Mouse (Mus musculus) forebrain, embryonic 10.5 days (tissue): Measurements from ENCODE around the gene Pex14. TPM values are rescaled to one million over a fixed set of nuclear protein-coding genes. Genes with fewer than 3 reads are reported as not detected.
A peak's percentile ranks its signal among the peaks of the same experiment; 100 is the strongest.

Source experiments
- DNase-seq: peaks from one replicate; pipeline ENCODE4 v3.0.0-alpha.2; 2017; ENCODE audit warnings: low spot score; ENCODE audit errors: extremely low spot score
- H3K27ac ChIP-seq: fragments of 300-500 bp; sonication (generic); 2 replicates; pipeline ENCODE4 v1.5.1; 2016; ENCODE audit warnings: mild to moderate bottlenecking
- H3K27me3 ChIP-seq: fragments of 300-500 bp; sonication (generic); 2 replicates; pipeline ENCODE4 v1.6.1; 2016; ENCODE audit warnings: mild to moderate bottlenecking; ENCODE audit not compliant: poor library complexity, severe bottlenecking
- H3K36me3 ChIP-seq: fragments of 300-500 bp; sonication (generic); replicated peaks from 2 replicates; pipeline ENCODE4 v1.6.1; 2016; ENCODE audit warnings: mild to moderate bottlenecking, moderate library complexity
- H3K4me1 ChIP-seq: fragments of 300-500 bp; sonication (generic); 2 replicates; pipeline ENCODE4 v1.6.1; 2016
- H3K4me3 ChIP-seq: fragments of 300-500 bp; sonication (generic); 2 replicates; pipeline ENCODE4 v1.5.1; 2016; ENCODE audit warnings: mild to moderate bottlenecking, moderate library complexity
- H3K9me3 ChIP-seq: fragments of 300-500 bp; sonication (generic); 2 replicates; pipeline ENCODE4 v1.6.1; 2016; ENCODE audit warnings: mild to moderate bottlenecking, moderate library complexity
- WGBS: fragments of 180-500 bp; shearing (Covaris S2); methylation state at CpG from one replicate; pipeline ENCODE4 v1.1.7; 2016; 5-methylcytosine and 5-hydroxymethylcytosine counted together
- polyA plus RNA-seq: library from polyadenylated mRNA; unstranded; fragments of >200 nt; fragmentation: Nextera tagmentation; extraction: Ambion mirVana; gene quantifications from 2 replicates; pipeline ENCODE4 v1.2.1, GENCODE M21; 2016

Gene Pex14
- polyA plus RNA-seq, 1 experiment from 2014 or later: 54.4 TPM

- no peaks in the 10 kb centered on the region for H3K9me3 ChIP-seq
- DNase-seq: no peak
- no peak overlapping the region for H3K4me3 ChIP-seq
- H3K27me3 ChIP-seq: no peaks in the 10 kb centered on the region
- H3K4me1 ChIP-seq: peaks cover 45% of the 10 kb centered on the region
- H3K27ac ChIP-seq: no peak overlapping the region
- 89% methylated on average over 5 of the region's 5 CpGs for WGBS
- peaks cover 33% of the 10 kb centered on the region for H3K36me3 ChIP-seq
Observed at GRCm38 (mm10) chr4:148968859-148969258, 130.8 kb downstream of the Pex14 start.

- no peak for DNase-seq
- Histone ChIP-seq H3K9me3 (no peaks in the 10 kb centered on the region), H3K4me3 (no peak overlapping the region), H3K27me3 (no peaks in the 10 kb centered on the region), H3K36me3 (peaks cover 61% of the 10 kb centered on the region), H3K4me1 (peaks cover 17% of the 10 kb centered on the region), H3K27ac (no peak overlapping the region)
- WGBS: 92% methylated on average over 5 of the region's 5 CpGs
Observed at GRCm38 (mm10) chr4:148966132-148966531, 133.5 kb downstream of the Pex14 start.

GRCm38 (mm10) chr4:148964541-148965310 is 134.9 kb downstream of the Pex14 start:
- Histone ChIP-seq H3K27me3 (no peaks in the 10 kb centered on the region), H3K4me3 (no peak overlapping the region), H3K9me3 (no peaks in the 10 kb centered on the region), H3K27ac (no peak overlapping the region), H3K36me3 (peaks cover 66% of the 10 kb centered on the region), H3K4me1 (peaks cover 8% of the 10 kb centered on the region; the same call in 1 of the 2 replicates)
- WGBS: 84% methylated on average over 10 of the region's 10 CpGs
- DNase-seq: no peak

GRCm38 (mm10) chr4:148962096-148962495 is 137.6 kb downstream of the Pex14 start:
- Histone ChIP-seq H3K4me1 (peaks cover 5% of the 10 kb centered on the region; the same call in 1 of the 2 replicates), H3K27ac (no peak overlapping the region), H3K9me3 (no peaks in the 10 kb centered on the region), H3K4me3 (no peak overlapping the region), H3K27me3 (no peaks in the 10 kb centered on the region), H3K36me3 (peaks cover 78% of the 10 kb centered on the region)
- WGBS: 96% methylated on average over 1 of the region's 1 CpGs
- DNase-seq: no peak

- H3K27ac ChIP-seq: no peak overlapping the region
- H3K36me3 ChIP-seq: peaks cover 69% of the 10 kb centered on the region
- no peaks in the 10 kb centered on the region for H3K27me3 ChIP-seq
- no peak overlapping the region for H3K4me3 ChIP-seq
- DNase-seq: no peak
- no peaks in the 10 kb centered on the region for H3K9me3 ChIP-seq
- WGBS: 96% methylated on average over 19 of the region's 19 CpGs
- H3K4me1 ChIP-seq: peaks cover 5% of the 10 kb centered on the region; the same call in 1 of the 2 replicates
Observed at GRCm38 (mm10) chr4:148961081-148961480, 138.6 kb downstream of the Pex14 start.

- Histone ChIP-seq H3K27me3 (peaks cover 11% of the 10 kb centered on the region), H3K4me3 (no peak overlapping the region), H3K36me3 (peaks cover 62% of the 10 kb centered on the region), H3K4me1 (peaks cover 5% of the 10 kb centered on the region; the same call in 1 of the 2 replicates), H3K27ac (no peak overlapping the region; the same call in 1 of the 2 replicates), H3K9me3 (no peaks in the 10 kb centered on the region)
- WGBS: 81% methylated on average over 12 of the region's 12 CpGs
- DNase-seq: no peak
Observed at GRCm38 (mm10) chr4:148960011-148960410, 139.7 kb downstream of the Pex14 start.

GRCm38 (mm10) chr4:148955131-148955813 is 144.4 kb downstream of the Pex14 start:
- DNase-seq: no peak
- whole genome bisulfite sequencing: 87% methylated on average over 14 of the region's 14 CpGs
- Histone ChIP-seq H3K36me3 (peaks cover 29% of the 10 kb centered on the region), H3K27me3 (peaks cover 56% of the 10 kb centered on the region), H3K27ac (no peak overlapping the region), H3K4me3 (no peak overlapping the region), H3K9me3 (no peaks in the 10 kb centered on the region), H3K4me1 (peaks cover 32% of the 10 kb centered on the region)

GRCm38 (mm10) chr4:148952328-148953222 is 147.1 kb downstream of the Pex14 start:
- Histone ChIP-seq H3K4me3 (peak overlapping the region; percentile 56), H3K27me3 (peaks cover 83% of the 10 kb centered on the region), H3K4me1 (peaks cover 56% of the 10 kb centered on the region), H3K9me3 (no peaks in the 10 kb centered on the region), H3K36me3 (peaks cover 30% of the 10 kb centered on the region), H3K27ac (peak overlapping the region; percentile 62)
- DNase-seq: peak; percentile 38
- WGBS: 2% methylated on average over 68 of the region's 69 CpGs

GRCm38 (mm10) chr4:148951821-148952291 is 147.8 kb downstream of the Pex14 start:
- peak overlapping the region; percentile 62 for H3K27ac ChIP-seq
- H3K36me3 ChIP-seq: peaks cover 31% of the 10 kb centered on the region
- WGBS: 2% methylated on average over 44 of the region's 44 CpGs
- peaks cover 58% of the 10 kb centered on the region for H3K4me1 ChIP-seq
- H3K9me3 ChIP-seq: no peaks in the 10 kb centered on the region
- H3K27me3 ChIP-seq: peaks cover 89% of the 10 kb centered on the region
- DNase-seq: peak; percentile 47
- H3K4me3 ChIP-seq: peak overlapping the region; percentile 56

GRCm38 (mm10) chr4:148950932-148951650 is 148.6 kb downstream of the Pex14 start:
- H3K4me1 ChIP-seq: peaks cover 58% of the 10 kb centered on the region
- no peaks in the 10 kb centered on the region for H3K9me3 ChIP-seq
- peaks cover 38% of the 10 kb centered on the region for H3K36me3 ChIP-seq
- WGBS: 45% methylated on average over 25 of the region's 25 CpGs
- 0 out of 2 replicates have a peak overlapping the region, but pooled peaks have one; percentile 56 for H3K4me3 ChIP-seq
- peak; percentile 36 for DNase-seq
- peaks cover 89% of the 10 kb centered on the region for H3K27me3 ChIP-seq
- H3K27ac ChIP-seq: no peak overlapping the region

GRCm38 (mm10) chr4:148950487-148950886 is 149.2 kb downstream of the Pex14 start:
- no peak overlapping the region for H3K27ac ChIP-seq

More at GRCm38 (mm10) chr4:148950487-148950886, 149.2 kb downstream of the Pex14 start:
- Histone ChIP-seq H3K9me3 (no peaks in the 10 kb centered on the region), H3K4me1 (peaks cover 59% of the 10 kb centered on the region), H3K27me3 (peaks cover 83% of the 10 kb centered on the region), H3K4me3 (no peak overlapping the region), H3K36me3 (peaks cover 39% of the 10 kb centered on the region)
- 75% methylated on average over 6 of the region's 6 CpGs for whole genome bisulfite sequencing
- no peak for DNase-seq
